Comparison of ENCODE assay signal across 8 mouse cellular contexts in the genomic region with DNA sequence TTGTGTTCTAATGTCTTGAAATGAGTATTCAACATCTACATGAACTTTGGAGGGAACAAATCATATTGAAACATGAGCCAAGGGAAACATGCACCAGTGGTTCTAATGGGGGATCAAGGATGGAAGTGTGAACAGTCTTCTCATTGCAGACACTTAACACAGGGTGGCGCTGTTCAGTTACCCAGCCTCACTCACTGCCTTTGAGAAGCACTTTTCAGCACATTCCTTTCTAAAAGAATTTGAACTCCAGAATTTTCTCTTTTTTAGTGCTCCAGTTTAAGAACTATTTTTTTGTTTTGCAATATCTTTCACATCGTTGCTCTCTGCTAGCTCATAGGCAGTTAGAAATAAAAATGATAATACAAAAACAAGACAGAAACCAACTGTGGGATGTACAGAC.
DNase-seq lines count a peak whose midpoint lies in the region; ATAC-seq and TF ChIP-seq lines count a peak whose summit lies in the region.

No protein-coding gene starts in this region.

- H3K27me3 ChIP-seq in limb, embryonic 11.5 days (ENCODE audit: control insufficient read depth, insufficient read depth, low read length): no peaks in the 10 kb centered on the region
- H3K27me3 ChIP-seq in splenic B cell, adult 2 months (ENCODE audit: control insufficient read depth, insufficient read depth, low read length, poor library complexity, severe bottlenecking): no peaks in the 10 kb centered on the region
- H3K27me3 ChIP-seq in intestine, embryonic 16.5 days (replicated peaks; ENCODE audit: control insufficient read depth, insufficient read depth, low read length): no peaks in the 10 kb centered on the region

- H3K36me3 ChIP-seq in limb, embryonic 11.5 days (ENCODE audit: control insufficient read depth, insufficient read depth, low read length): no peaks in the 10 kb centered on the region
- no peaks in the 10 kb centered on the region for H3K36me3 ChIP-seq in splenic B cell, adult 2 months (ENCODE audit: control insufficient read depth, insufficient read depth, low read length, poor library complexity, severe bottlenecking)
- no peaks in the 10 kb centered on the region for H3K36me3 ChIP-seq in intestine, embryonic 16.5 days (ENCODE audit: control insufficient read depth, insufficient read depth, low read length)

- DNase-seq in gastrocnemius, adult 2 months: no peak
- DNase-seq in gastrocnemius, postnatal 36 days: no peak
- DNase-seq in 416B (ENCODE audit: low read depth): peak; percentile 69
- DNase-seq in Muller cell, postnatal 12 days (ENCODE audit: inconsistent ontology term): peak; percentile 60
- DNase-seq in frontal cortex, postnatal 36 days (ENCODE audit: low spot score in 2 of 2): peak; percentile 30 to 36
- DNase-seq in limb, embryonic 11.5 days (ENCODE audit: low spot score): peak; percentile 65
- DNase-seq in splenic B cell, adult 2 months (ENCODE audit: low read depth, low spot score): peak; percentile 54

- intact Hi-C loops in gastrocnemius, adult 2 months (cut with DNase I): no loop called here
- intact Hi-C loops in gastrocnemius, postnatal 36 days (cut with DNase I): no loop called here

- no peaks in the 10 kb centered on the region for H3K9me3 ChIP-seq in limb, embryonic 11.5 days (ENCODE audit: control insufficient read depth, low read length)
- H3K9me3 ChIP-seq in intestine, embryonic 16.5 days (ENCODE audit: control insufficient read depth, low read length): no peaks in the 10 kb centered on the region

- TF ChIP-seq CTCF in gastrocnemius, adult 2 months (IDR thresholded peaks at IDR 0.05): peak; percentile 52

- H3K4me3 ChIP-seq in gastrocnemius, adult 2 months: no peak overlapping the region
- no peak overlapping the region for H3K4me3 ChIP-seq in limb, embryonic 11.5 days (ENCODE audit: low read depth, low read length)
- H3K4me3 ChIP-seq in intestine, embryonic 16.5 days (ENCODE audit: low read length): no peak overlapping the region

- no peak for ATAC-seq in limb, embryonic 11.5 days (ENCODE audit: insufficient number of reproducible peaks, low FRiP score, low TSS enrichment, low read depth)
- ATAC-seq in intestine, embryonic 16.5 days: no peak

- no peaks in the 10 kb centered on the region for H3K4me1 ChIP-seq in limb, embryonic 11.5 days (ENCODE audit: control insufficient read depth, insufficient read depth, low read length)
- no peaks in the 10 kb centered on the region for H3K4me1 ChIP-seq in intestine, embryonic 16.5 days (ENCODE audit: control insufficient read depth, insufficient read depth, low read length)

- no peak overlapping the region for H3K9ac ChIP-seq in limb, embryonic 11.5 days (ENCODE audit: low read length)
- no peak overlapping the region for H3K9ac ChIP-seq in intestine, embryonic 16.5 days (ENCODE audit: low read depth, low read length)

- no peak overlapping the region for H3K4me2 ChIP-seq in limb, embryonic 11.5 days (ENCODE audit: low read depth, severe bottlenecking)
- no peak overlapping the region for H3K4me2 ChIP-seq in intestine, embryonic 16.5 days (ENCODE audit: low read depth, low read length)

- 23% methylated on average over 2 of the region's 2 CpGs for WGBS in limb, embryonic 11.5 days
- 15% methylated on average over 2 of the region's 2 CpGs for WGBS in intestine, embryonic 16.5 days

- no peak overlapping the region for H3K27ac ChIP-seq in gastrocnemius, adult 2 months
- no peak overlapping the region for H3K27ac ChIP-seq in limb, embryonic 11.5 days (replicated peaks; ENCODE audit: low read depth, low read length)
- no peak overlapping the region for H3K27ac ChIP-seq in intestine, embryonic 16.5 days (ENCODE audit: low read length)

Comparison
In these comparisons a context has a peak if more than half of its experiments do, and no peak if none do; other contexts are left out.
1. DNase-seq: peak in 416B (single experiment), Muller cell, postnatal 12 days (single experiment), frontal cortex, postnatal 36 days (2 of 2), limb, embryonic 11.5 days (single experiment) and splenic B cell, adult 2 months (single experiment); none in gastrocnemius, adult 2 months (single experiment) and gastrocnemius, postnatal 36 days (0 of 2).